Mouse (Mus musculus) frontal cortex, postnatal 25 days (tissue): ENCODE results near the gene Ltb4r2.
A peak's percentile ranks its signal among the peaks of the same experiment; 100 is the strongest.

Experiments used
- DNase-seq, 2 experiments: peaks; one replicate each; pipeline ENCODE4 v3.0.0; 2022; ENCODE audit warnings: low spot score in 2 of 2

The Ltb4r2 gene

DNA sequence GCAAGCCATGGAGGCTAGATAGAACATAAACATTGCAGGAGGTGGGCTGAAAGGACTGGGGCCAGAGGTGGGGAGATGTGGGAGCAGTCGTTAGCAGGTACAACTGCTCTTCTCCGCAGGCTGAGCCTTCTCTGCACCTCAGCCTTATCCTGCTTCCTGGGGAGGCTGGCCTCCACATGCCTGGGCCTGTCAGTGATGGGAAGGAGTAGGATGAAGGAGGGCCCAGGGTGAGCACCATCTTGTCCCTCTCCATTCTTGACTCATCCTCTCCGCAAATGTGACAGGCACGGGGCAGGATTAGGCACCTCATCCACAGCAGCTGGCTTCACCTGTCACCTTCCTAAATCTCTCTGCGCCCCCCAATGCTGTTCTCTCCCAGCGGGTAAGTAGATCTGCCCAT, at the start of gene Ltb4r2:
Gene Ltb4r2 (plus strand): TSS at position 266 of the 400 bp plus-strand sequence.
- no peak for DNase-seq

DNA sequence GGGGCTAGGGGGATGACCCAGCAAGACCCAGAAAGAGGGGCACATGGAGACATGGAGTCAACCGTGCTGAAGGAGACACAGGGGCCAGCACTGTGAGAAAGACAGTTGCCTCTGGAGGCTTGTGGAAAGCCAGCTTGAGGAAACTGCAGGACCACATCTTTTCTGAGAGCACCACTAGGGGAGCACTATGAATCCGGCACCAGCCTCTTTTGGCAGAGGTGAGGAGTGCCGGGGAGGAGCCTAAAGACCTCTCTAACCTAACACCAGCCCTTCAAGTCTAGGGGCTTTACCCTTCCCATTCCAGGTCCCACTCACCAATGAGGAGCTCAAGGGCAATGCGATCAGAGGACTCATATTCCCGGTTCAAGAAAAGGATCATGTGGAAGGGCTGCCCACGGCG, 49.4 kb upstream of the Ltb4r2 start:
- no peak for DNase-seq

GRCm38 (mm10) chr14:55713007-55713728, 48.1 kb upstream of the Ltb4r2 start:
- no peak for DNase-seq

DNA sequence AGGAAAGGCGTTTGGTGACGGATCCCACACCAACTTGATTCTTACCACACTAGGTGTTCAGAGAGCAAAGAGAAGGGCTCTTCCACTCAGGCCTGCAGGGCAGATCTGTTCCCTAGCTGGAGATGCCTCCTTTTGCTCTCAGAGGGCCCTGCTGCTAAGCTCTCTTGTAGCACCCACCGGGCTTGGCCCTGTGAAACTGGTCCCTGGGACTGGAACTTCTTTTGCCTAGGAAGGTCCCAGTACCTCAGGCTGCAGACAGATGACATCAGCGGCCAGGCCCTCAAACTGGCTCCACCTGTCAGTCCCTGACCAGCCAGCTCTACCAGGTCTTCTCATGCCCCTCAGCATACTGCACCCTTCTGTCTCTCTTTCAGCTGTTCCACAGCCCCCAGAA, 47.5 kb upstream of the Ltb4r2 start, which contains the start of gene Tgm1:
Gene Tgm1 (minus strand): TSS at position 198 of the 394 bp plus-strand sequence.
- no peak for DNase-seq

DNA sequence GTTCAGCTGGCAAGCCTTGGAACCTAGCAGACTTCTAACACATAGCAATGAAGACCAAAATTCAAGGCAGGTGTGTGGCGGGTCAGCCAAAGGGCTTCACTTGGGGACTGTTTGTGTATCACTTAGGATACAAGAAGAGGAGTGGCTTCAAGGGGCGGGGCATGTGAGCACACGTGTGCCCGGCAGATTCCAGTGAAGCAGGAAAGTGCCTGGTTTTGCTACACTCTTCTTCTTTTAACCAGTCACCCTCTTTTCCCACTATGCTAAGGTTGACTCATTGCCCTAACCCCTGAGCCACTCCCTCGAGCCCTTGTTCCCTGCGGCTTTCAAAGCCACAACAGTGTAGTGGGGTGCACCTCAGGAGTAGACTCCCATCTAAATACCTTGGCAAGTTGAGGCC, 46.3 kb upstream of the Ltb4r2 start:
- DNase-seq = no peak

GRCm38 (mm10) chr14:55716271-55716670, 45.0 kb upstream of the Ltb4r2 start:
- DNase-seq = no peak

- DNase-seq = no peak
Measured at GRCm38 (mm10) chr14:55716884-55717283, 44.3 kb upstream of the Ltb4r2 start.

DNA sequence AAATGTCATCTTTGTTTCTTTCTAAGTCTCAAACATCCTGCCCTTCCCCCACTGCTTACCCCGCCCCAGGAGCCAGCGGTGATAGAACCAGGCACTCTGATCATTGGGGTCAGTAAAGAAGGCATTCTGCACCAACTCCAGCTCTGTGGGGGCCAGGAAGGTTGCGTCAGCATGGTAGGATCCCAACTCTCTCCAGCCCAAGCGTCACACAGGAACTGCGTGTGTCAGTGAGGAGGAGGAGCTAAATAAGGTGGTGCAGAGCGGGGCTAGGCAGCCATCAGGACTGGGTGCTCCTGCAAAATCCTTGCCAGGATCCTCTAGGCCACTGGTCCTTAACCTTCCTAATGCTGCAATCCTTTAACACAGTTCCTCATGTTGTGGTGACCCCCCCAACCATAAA, 41.5 kb upstream of the Ltb4r2 start:
- DNase-seq = no peak

GRCm38 (mm10) chr14:55720666-55721065, 40.6 kb upstream of the Ltb4r2 start:
- DNase-seq = no peak

GRCm38 (mm10) chr14:55721076-55721475, 40.2 kb upstream of the Ltb4r2 start:
- no peak for DNase-seq

GRCm38 (mm10) chr14:55721700-55722437, 39.4 kb upstream of the Ltb4r2 start, which contains the start of gene Rabggta:
Rabggta (minus strand) TSS chr14:55722263.
- peak; percentile 85 to 89 for DNase-seq

DNA sequence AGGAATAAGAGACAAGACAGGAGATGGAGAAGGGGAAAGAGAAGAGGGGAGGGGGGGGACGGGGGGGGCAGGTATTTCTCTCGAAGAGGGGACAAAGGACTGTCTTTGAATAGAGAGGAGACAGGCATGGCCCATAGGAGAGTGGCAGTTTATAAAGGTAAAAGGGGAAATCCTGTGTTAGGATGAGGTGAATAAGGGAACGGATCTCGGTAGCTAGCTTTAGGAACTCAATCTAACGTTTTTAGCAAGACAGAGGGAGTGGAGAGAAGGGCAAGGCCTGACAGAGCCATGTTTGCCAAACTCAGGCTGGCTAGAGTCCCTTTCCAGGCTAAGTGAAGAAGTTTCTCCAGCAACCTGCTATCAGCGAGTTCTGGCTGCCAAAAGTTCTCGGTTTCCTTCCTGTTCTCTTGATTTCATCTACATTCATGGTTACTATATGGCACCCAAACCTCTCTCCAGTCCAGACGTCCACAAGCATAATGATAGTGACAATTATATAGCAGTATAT, 38.7 kb upstream of the Ltb4r2 start:
- DNase-seq = no peak

DNA sequence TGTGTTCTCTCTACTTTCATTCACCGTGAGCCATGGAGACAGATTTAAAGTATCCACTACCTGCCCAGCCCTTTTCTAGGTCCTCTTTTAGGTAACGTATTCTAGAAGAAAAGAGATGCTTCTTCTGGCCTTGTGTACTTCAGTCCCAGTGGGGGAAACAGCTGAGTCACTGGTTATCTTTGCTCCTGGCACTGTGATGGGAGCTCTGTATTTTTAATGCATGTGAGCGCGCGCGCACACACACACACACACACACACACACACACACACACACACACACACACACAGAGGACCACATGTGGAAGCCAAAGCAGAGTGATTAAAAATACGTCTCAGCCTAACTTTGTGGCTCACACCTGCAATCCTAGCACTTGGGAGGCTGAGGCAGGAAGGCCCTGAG, 37.8 kb upstream of the Ltb4r2 start:
- no peak for DNase-seq

DNA sequence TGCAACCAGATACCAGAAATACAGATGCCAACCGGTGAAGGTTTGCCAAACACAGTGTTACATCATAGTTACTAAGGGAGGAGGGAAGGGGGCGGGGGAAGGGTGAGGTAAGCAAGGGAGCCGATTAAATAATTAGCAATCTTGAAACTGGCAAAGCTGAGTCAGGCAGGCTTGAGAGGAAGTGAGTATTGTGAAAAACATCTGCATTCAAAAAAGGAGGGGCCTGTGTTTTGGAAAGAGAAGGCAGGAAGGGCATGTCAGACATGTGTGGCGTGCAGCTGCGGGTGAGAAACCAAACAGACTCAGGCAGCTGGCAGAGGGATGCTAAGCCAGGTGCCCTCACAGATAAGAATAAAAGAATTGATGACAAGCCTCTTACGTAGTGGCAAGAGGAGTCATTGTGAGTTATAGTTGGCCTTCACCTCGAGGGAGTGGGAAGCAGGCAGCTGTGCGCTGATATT, 36.8 kb upstream of the Ltb4r2 start:
- DNase-seq = no peak

DNA sequence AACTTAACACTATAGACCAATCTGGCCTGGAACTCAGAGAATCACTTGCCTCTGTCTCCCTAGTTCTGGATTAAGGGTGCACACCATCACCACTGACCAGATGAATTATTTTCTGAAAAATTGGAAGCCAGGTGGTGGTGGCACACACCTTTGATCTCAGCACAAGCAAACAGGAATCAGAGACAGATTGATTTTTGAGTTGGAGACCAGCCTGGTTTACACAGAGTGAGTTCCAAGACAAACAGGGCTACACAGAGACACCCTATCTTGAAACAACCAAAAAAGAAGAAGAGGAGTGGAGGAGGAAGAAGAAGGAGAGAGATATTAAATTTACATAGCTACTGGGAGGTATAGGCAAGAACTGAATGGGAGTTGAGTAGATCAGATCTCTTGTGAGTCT, 35.0 kb upstream of the Ltb4r2 start:
- no peak for DNase-seq

- DNase-seq = no peak
Measured at GRCm38 (mm10) chr14:55727889-55728685, 33.1 kb upstream of the Ltb4r2 start.

DNA sequence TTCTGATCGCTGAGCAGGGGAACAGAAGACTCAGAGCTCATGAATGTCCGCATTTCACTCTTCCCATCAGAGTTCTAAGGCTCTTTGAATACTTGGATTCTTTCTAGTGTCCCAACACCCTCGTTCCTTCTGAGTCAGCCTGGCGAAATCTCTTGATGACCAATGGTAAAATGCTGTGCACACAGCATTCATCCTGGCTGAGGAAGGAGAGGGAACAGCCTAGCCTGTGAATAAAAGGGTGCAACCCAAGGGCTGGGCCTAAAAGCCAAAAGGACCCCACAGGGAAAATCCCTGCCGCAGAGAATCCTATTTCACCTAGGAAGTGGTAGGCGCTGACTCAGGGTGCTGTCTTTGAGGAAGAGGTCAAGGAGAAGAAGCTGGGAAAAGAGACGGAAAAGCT, 31.1 kb upstream of the Ltb4r2 start:
- no peak for DNase-seq

- no peak for DNase-seq
Measured at GRCm38 (mm10) chr14:55730531-55731032, 30.6 kb upstream of the Ltb4r2 start.

GRCm38 (mm10) chr14:55733889-55734288, 27.3 kb upstream of the Ltb4r2 start:
- no peak for DNase-seq

DNA sequence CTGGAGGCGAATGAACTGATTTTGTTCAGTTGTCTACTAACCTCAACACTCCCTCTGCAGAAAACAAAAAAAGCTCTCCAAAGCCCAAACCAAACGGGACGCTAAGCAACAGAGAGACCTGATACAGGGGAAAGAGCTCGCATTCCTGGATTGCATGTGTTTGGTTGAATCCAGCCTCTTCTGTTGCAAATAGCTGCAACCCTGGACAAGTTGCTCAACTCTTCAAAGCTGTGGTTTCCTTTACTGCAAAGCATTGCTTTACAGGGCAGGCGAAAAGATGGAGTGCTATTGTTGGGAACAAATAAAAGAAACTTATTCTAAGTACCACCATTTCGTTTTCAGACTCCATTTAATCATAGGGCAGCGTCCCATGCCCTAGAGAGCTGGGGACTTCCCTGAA, 26.4 kb upstream of the Ltb4r2 start:
- DNase-seq = no peak

- no peak for DNase-seq
Measured at GRCm38 (mm10) chr14:55735334-55735733, 25.9 kb upstream of the Ltb4r2 start.

GRCm38 (mm10) chr14:55735758-55736157, 25.5 kb upstream of the Ltb4r2 start:
- no peak for DNase-seq
